Mouse (Mus musculus) CD4-positive, CD25-positive, alpha-beta regulatory T cell, adult 4 months (primary cell): ENCODE results near the gene Lrrc51. TPM values are rescaled to one million over a fixed set of nuclear protein-coding genes. Genes with fewer than 3 reads are reported as not detected.
A peak's percentile ranks its signal among the peaks of the same experiment; 100 is the strongest.
"Not testable (repeated sequence)": the region's sequence is repeated elsewhere in the genome, so short reads cannot be mapped to it uniquely, and the experiment has no call there.

Source experiments
- ATAC-seq: one replicate; pipeline ENCODE4 v1.8.0; 2017
- polyA plus RNA-seq, 2 experiments: library from polyadenylated mRNA; unstranded; fragments of 100-300 nt; shearing (Covaris generic); gene quantifications; one replicate each; pipeline ENCODE4 v1.2.1; 2017

The Lrrc51 gene
- polyA plus RNA-seq, 2 experiments from 2014 or later, result 4.8 to 6.1 TPM

DNA sequence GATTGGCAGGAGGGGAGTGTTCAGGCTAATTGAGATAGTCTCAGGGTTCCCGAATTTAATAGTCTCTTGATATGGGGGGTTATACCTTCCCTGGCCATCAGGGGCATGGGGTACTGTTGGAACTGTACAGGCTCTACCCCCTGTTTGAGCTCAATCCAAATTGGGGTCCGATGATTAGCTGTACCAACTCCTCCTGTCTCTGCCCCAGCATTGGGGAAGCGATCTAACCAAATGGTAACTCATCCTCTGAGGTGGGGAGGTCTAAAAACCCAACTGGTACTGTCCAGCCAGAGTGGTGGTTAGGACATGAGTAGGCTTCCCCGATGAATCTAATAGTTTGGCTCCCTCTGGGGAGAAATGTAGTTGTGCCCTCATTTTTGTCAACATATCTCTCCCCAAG lies 3.3 kb upstream of the Lrrc51 start:
- no peak for ATAC-seq

DNA sequence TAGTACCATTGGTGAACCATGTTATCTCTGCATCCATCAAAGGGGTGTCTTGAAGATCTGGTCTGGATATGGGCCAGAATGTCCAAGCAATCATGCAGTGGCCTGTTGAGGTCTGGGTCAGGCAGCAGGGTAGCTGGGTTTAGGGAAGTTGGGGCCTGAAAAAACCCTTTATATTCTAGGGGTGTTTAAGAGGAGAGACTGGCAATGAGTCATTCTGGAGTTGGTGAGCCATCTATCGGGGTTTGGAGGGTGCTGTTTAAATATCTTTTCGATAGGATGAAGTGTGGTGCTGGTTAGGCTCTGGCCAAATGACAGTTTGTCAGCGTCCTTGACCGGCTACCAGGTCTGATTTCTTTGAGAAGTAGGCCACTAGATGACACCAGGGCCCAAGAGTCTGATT lies 2.3 kb upstream of the Lrrc51 start:
- no peak for ATAC-seq

DNA sequence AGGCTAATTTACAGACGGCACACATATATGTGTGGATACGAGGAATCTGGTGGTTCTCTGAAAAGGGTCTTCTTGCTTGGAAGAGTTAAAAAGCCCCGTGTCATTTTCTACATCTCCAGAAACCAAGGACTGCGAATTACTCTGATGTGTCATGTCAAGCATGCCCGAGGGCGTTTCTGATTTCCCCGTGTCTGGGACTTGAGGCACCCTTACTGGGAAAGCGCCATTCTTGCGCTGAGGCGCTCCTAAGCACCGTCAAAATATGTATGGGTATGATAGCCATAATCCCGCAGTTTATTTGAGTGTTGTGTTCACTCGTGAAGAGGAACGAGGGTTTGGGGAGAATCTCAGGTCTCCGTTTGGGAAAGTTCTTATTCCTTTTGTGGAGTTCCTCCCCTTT lies 395 bp downstream of the Lrrc51 start:
- ATAC-seq, result peak; percentile 20

DNA sequence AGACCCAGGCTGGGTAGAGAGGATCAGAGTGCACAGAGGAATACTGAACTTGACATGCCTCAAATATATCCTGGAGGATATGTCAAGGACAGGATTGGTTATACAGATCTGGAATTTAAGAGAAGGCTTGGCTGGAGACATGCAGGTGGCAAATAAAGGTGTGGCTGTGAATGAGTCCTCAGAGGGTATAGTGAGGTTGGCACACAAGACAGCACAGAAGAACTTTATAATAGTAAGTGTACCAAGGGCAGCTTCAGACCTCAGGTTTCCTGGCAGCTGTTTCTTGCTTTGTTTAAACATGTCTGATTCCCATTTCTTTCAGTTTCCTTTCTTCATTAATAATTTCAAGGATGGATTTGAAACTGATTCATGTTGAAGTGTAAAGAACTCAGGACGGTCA lies 1.1 kb downstream of the Lrrc51 start:
- ATAC-seq, result no peak

DNA sequence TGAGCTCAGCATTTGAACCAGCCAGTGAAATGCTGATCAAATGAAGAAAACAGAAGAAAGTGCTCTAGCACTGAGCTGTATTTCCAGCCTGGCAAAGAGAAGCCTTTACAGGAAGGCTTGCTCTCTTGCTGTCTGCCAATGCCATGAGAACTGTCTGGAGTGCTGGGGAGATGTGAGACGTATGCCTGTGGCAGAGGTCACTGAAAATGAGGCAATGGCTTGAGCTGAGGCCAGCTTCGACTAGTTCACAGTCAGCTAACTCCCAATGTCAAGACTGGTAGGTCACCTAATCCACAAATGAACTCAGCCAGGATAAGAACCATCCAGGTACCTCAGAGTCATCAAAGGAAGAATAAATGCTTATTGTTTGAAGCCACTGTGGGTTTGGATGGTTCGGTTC lies 5.6 kb downstream of the Lrrc51 start:
- no peak for ATAC-seq

DNA sequence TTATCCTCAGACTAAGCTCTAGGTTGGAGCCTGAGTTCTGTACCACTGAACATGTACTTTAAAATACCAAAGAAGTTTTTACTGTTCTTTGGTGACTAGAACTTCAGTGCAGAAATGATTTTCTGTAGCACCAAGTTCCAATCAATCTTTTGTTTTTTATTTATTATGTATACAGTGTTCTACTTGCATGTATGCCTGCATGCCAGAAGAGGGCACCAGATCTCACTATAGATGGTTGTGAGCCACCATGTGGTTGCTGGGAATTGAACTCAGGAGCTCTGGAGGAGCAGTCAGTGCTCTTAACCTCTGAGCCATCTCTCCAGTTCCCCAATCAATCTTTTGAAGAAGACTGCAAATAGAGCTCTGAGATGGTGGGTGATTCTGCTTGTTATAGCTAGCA lies 7.8 kb downstream of the Lrrc51 start:
- ATAC-seq, result not testable (repeated sequence)

DNA sequence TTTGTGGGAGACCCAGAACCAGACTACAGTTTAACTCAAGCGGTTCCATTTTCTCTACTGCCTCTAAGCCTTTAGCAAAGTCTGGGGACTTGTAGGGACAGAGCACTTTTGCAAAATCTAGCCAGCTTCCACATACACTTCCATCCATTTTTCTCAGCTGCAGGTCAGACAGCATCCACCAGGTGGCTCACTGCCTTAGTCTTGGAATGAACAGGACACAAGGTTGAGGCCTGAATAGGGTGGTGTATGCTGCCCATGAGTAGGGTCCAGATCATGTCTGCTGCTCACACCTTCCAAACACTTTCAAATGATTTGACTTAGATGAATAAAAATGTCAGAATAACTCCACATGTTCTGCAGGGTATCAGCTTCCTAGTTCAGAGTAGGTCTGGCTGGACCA lies 15.6 kb downstream of the Lrrc51 start:
- peak; percentile 61 for ATAC-seq

DNA sequence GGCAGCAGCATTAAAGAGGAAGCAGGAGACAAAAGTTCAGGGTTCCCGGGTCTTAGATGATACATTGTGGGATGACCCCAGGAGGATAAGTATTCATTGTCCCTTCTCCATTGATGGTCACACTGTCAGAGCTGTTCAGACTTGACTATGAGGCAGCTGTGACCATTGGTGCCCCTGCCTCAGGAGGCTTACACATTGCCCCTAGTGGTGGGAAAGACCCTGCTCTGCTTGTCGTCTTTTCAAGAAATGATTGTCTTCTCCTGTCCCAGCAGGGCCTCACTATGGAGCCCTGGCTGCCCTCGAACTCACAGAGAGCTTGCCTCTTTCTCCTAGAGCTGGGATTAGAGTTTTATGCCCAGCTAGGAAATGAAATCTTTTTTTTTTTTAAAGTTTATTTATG lies 21.7 kb downstream of the Lrrc51 start:
- ATAC-seq, result no peak

DNA sequence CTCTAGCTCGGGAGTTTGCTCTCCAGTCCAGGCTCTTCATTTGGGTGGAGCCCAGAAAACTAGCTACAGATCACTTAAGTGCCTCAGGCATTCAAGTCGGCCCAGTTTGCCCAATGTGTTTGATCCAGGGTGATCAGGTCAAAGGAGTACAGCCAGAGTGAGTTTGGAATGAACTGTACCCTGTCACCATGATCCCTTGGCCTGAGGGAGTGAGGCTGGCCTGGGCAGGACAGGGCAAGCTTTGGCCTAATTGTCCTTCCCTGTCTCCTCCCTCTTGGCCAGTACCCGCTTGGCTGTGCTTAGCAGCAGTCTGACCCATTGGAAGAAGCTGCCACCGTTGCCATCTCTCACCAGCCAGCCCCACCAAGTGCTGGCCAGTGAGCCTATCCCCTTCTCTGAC lies 23.6 kb downstream of the Lrrc51 start:
- ATAC-seq, result no peak

DNA sequence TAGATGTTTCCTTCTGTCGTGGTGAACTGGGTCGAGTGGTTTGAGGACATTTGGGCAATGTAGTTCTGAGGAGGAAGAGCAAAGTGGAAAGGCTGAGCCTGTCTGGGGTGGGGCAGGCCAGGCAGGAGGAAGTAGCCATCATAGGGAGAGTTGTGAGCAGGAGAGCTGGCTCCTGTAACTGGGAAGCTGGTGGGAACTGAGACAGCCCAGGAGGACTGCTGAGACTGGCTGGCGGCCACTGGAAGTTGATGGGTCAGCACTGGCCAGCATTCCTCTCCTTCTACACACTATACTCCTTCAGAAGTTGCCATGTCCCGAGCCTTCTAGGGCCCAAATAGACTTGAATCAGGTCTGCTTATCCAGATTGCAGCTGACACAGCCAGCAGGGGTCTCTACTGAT lies 25.3 kb downstream of the Lrrc51 start:
- ATAC-seq, result no peak

DNA sequence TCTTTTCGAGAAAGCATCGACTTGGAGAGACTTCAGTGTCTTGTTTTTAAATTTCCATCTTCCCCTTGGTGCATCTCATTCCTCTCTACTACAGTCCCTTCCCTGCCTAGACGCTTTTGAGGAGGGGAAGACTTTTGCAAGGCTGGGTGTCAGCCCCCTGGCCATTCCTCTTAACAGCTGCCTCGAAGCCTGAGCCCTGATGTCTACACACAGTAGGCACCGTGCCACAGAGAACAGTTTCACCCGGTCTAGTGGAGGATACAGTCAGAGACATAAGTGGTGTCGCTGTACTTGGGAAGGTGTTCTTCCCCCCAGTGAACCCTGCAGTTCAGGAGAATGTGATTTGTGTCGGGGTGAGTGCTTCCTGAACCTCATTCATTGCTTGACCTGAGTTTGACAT lies 27.0 kb downstream of the Lrrc51 start:
- no peak for ATAC-seq

DNA sequence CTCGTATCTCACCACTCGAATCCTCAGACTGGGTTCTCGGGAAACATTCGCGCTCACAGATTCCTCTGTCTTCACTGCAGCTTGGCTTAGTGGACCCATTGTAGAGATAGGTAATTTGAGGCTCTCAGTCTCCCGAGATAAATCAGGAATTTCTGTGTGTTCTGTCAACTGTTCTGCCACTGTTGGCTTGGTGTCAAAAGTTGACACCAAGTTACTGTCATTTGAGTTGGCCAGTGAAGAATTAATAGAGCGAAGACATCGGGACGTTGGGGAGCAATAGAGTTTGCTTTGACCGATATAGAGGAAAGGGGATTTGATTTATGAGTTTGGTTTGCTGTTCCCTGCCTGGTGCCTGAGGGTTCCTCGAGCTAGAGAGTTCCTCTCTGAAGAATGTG lies 27.4 kb downstream of the Lrrc51 start, which contains the start of gene Tomt:
Gene Tomt (minus strand): TSS at position 73 of the 395 bp plus-strand sequence.
- no peak for ATAC-seq

DNA sequence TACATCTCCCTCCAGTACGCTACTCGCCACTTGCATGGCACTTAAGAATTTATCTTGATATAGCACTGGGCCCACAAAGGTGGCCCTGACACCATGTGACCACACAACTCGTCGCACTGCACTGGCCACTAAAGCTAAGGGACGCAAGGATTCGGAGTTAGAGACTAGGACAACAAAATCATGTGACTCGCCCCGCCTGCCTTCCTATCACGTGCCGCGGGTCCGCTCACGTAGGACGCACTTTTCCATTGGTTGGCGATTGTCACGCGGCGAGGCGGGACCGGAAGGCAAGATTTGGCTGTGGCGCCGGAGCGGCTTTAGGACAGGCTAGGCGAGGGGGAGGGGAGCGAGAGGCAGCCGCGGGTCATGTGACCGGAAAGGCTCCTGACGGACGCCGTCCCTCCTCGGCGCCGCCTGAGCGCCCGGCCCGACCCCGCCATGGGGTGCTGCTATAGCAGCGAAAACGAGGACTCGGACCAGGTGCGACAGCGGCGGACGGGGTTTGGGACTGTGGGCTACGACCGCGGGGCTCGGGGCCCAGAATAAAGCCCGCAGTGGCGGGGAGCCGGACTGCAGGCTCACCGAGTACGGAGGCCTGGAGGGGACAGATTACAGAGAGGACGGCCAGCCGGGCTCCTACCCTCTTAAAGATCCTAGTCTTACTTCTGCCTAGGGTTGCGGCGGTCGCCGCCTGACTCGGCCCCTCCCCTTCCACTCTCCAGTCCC lies 28.0 kb downstream of the Lrrc51 start, which contains the start of gene Lamtor1:
Gene Lamtor1 (plus strand): TSS at position 344 of the 726 bp plus-strand sequence.
- peak; percentile 99 for ATAC-seq

DNA sequence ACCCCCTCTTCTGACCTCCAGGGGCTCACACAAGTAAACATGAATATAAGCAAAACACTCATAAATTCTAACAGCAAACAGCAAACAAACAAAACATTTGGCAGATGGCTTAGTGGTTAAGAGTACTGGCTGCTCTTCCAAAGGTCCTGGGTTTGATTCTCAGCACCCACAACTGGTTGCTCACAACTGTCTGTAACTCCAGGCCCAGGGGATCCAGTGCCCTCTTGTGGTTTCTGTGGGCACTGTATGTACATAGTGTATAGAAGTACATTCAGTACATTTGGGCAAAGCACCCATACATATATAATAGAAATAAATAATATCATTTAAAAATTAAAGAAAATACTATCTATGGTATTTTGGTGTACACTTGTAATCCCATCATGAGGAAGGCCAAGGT lies 30.8 kb downstream of the Lrrc51 start:
- no peak for ATAC-seq

DNA sequence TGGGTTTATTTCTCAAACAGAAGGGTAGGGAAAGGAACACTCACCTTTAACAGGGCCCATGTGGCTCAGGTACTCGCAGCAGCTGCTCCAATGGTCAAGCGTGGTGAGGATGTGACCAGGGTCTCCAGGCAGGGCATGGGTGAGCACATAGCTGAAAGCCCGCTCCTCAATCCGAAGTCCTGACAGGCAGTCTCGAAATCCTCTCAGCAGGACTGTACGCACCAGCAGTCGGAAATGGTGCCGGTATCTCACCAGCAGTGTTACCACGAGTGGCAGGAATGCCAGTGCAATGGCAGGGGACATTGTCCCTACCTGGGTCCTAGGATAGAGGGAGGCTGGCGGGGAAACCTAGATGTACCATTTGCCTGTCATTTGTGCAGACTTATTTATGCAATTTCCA lies 31.7 kb downstream of the Lrrc51 start:
- ATAC-seq, result no peak

DNA sequence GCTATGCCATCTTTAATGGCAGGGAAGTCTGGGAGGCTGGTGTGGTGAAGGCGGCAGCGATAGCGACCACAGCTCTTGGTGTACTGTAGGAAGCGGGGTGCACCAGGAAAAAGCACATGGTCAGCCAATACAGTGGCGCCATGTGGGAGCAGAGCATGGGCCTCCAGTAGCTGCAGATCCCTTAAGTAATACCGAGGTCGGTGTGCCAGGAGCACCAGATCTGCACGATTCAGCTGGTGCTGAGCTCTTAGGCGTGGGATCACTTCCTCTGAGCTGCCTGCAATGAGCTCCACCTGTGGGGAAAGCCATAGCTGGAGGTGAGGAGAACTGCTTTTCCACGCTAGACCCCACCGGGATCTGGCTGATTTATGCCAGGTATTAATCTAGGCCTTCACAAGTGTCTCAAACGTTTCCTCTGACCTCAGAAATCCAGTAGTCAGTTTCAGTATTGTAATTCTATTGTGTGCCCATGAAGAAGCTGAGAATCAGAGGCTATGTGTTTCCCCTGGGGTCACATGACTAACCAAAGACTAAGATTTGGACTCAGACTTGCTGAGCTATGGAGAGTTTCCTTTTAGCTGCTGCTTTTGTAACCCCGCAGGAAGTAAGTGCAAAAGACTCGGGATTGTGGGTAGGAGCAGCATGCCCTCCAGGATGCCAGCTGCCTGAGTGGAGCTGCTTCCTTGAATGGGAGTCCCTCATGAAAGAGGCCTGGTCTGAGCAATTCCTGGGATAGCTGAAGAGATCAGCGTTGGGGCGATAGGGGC lies 33.2 kb downstream of the Lrrc51 start:
- no peak for ATAC-seq

DNA sequence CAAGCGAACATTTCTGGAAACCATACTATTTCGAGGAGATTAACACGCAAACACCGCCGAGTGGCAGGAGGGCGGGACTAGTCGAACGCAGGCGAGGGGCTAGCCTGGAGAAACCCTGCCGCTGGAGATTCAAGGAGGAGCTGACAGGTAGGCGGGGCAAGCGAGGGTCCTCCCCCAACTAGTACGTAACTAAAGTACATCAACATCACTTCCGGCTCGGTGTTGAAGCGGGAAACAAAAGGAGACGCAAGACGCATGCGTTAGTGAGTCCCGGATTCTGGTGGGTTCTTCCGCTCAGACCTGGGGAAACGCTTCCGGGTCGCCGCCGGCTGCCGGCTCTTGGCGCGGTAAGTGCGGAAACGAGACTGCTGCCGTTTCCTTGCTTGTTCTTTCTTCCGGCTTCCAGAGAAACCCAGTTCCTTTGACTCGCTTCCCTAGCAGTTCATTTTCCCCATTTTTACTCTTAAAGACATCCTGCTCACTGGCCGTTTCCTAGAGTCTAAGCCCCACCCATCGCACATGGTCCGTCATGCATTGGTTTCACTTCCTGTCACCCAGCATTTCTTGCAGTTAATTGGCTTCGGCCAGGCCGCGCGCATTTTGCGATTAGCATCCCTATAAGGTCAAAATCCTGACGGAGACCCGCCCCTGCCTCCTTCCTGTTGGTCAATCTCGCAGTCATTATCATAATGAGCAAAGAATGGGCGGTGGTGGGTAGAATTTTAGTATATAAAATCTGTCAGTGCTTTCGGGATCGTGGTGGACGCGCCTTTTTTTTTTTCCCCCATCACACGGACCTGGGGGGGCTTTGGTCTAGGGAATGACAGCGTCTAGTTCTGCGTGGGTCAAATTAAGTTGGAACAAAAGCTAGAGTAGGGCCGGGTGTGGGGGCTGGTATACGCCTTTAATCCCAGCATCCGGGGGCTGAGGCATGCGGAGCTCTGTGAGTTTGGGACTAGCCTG lies 37.3 kb downstream of the Lrrc51 start:
- peak; percentile 89 for ATAC-seq

DNA sequence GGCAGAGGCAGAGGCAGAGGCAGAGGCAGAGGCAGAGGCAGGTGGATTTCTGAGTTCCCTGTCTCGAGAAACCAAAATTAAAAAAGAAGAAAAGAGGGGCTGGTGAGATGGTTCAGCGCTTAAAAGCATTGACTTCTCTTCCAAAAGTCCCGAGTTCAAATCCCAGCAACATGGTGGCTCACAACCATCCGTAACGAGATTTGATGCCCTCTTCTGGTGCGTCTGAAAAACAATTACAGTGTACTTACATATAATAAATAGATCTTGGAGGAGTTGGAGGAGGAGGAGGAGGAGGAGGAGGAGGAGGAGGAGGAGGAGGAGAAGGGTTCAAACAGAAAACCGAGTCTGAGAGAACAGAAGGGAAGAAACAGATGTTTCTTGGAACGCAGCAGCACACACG lies 38.0 kb downstream of the Lrrc51 start:
- ATAC-seq, result no peak

DNA sequence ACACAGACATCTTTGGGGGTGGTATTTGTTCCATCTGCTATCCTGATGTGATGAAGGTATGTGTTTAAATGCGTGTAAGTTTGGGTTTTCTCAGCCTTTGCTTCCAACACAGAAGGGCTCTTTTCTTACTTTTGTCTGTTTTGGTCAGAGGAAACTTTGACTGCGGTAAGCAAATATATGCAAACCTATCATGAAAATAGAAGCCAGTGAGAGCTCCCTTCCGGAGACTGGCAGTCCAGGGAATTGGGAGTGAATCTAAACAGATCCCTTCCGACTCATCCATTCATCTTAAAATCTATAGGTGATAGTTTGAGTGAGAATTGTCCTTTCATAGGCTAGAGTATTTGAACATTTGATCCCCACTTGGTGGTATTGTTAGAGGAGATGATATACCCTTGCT lies 45.2 kb downstream of the Lrrc51 start:
- ATAC-seq, result no peak

DNA sequence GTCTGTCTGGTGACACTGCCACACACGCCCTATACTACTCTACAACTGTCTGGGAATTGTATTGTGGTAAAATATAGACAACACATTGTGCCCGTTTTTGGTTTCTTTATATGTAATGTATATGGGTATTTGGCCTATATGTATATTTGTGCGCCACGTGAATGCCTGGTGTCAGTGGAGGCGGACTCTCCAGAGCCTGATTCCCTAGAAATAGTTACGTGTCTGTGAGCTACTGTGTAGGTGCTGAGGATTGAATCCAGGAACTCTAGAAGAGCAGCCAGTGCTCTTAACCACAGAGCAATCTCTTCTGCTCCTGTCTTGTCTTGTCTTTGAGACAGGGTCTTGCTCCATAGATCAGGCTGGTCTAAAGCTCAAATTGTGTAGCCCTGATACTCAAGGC lies 47.4 kb downstream of the Lrrc51 start:
- ATAC-seq, result no peak

DNA sequence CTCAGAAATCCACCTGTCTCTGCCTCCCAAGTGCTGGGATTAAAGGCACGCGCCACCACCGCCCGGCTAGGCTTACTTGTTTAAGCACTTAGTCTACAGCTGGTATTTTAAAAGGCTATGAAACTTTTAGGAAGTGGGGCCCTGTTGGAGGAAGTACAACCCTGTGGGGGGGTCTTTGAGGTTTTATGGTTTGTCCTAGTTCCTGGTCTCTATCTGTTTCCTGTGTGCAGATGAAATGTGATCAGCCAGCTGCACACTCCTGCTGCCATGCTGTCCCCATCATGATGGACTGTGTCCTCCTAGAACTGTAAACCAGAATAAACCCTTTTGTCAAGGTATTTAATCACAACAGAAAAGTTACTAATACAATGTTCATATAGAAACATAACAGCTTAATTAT lies 49.5 kb downstream of the Lrrc51 start:
- no peak for ATAC-seq

DNA sequence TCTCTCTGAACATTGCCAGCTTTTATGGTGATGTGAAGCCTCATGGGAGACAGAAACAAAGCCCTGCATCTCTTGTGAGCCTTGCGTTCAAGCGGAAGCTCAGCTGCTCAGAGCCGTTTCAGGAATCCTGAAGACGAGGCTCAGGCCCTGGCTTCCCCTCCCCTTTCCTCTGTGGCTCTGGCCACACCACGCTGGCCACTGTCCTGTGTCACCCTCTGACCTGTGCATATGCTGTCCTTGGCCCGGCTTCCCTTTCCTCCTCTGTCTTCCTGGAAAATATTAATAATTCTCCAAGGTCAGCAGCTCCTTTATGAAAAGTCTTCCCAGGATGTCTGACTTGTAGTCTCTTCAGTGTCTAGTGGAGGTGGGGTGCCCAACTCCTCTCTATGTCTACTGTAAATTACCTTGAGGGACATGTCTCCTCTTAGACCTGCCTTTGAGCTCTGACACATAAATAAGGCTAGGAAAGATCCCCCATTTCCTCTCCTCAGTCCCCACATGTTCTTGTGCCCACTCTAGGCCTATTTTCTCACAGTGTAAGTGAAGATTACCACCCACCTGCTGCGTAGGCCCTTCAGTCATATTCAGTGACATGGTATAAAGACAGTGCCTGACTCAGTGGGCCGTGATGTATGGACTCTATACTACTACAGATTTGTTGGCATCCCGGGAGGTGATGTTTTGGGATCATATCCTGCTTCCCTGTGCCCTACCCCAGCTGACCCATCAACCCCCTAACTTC lies 51.1 kb downstream of the Lrrc51 start:
- no peak for ATAC-seq
